23 mouse cellular contexts compared by ENCODE assay signal in the genomic region with DNA sequence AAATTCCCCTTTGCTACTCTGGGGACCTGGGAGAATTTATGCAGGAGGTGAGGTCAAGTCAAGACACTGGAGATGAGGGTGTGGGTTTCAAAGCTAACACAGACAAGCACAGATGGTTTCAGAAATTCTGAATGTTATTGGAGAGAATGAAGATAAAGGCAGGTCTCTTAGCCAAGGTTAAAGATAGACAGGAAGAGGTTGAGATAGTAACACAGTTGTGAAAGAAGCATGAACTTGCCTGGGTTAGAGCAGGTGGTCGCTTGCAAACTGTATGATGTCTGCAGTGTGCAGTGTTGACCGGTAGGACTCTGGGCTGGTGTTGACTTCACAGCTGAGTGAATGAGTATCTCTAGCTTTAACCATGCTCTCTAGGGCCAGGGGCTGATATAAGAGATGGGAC.
DNase-seq lines count a peak whose midpoint lies in the region; ATAC-seq lines count a peak whose summit lies in the region.
"Had no signal": no experiment of that assay in that cellular context is flagged by ENCODE, and none has a peak within 500 bp of the region (broad histone marks: within the 10 kb centered on the region; RNA-seq: fewer than 3 reads in every experiment).

No protein-coding gene starts in this region.

- H3K4me2 ChIP-seq in liver, embryonic 16.5 days (ENCODE audit: low read depth, low read length), result no peak overlapping the region
- H3K4me2 ChIP-seq: embryonic facial prominence, embryonic 12.5 days; heart, embryonic 15.5 days; limb, embryonic 13.5 days; neural tube, embryonic 15.5 days had no signal

- H3K9me3 ChIP-seq in liver, embryonic 16.5 days (replicated peaks; ENCODE audit: control insufficient read depth, low read length), result no peaks in the 10 kb centered on the region
- H3K9me3 ChIP-seq: embryonic facial prominence, embryonic 12.5 days; heart, embryonic 15.5 days; hindbrain, embryonic 10.5 days; limb, embryonic 13.5 days; neural tube, embryonic 15.5 days had no signal

- no peak overlapping the region for H3K4me3 ChIP-seq in liver, embryonic 16.5 days (ENCODE audit: low read depth, low read length)
- H3K4me3 ChIP-seq: embryonic facial prominence, embryonic 12.5 days; heart, embryonic 15.5 days; hindbrain, embryonic 10.5 days; limb, embryonic 13.5 days; neural tube, embryonic 15.5 days had no signal

- no peak overlapping the region for H3K9ac ChIP-seq in liver, embryonic 16.5 days (ENCODE audit: low read depth, low read length)
- H3K9ac ChIP-seq: embryonic facial prominence, embryonic 12.5 days; forebrain, postnatal 0 days; heart, embryonic 15.5 days; limb, embryonic 13.5 days; neural tube, embryonic 15.5 days had no signal

- no peaks in the 10 kb centered on the region for H3K4me1 ChIP-seq in liver, embryonic 16.5 days (ENCODE audit: control insufficient read depth, low read depth, low read length)
- H3K4me1 ChIP-seq: embryonic facial prominence, embryonic 12.5 days; limb, embryonic 13.5 days; neural tube, embryonic 15.5 days had no signal

- no peak overlapping the region for H3K27ac ChIP-seq in liver, embryonic 16.5 days (ENCODE audit: low read length)
- H3K27ac ChIP-seq: embryonic facial prominence, embryonic 12.5 days; heart, embryonic 15.5 days; hindbrain, embryonic 10.5 days; hindbrain, postnatal 0 days; limb, embryonic 13.5 days; neural tube, embryonic 15.5 days had no signal

- no peaks in the 10 kb centered on the region for H3K36me3 ChIP-seq in liver, embryonic 16.5 days (ENCODE audit: control insufficient read depth, insufficient read depth)
- H3K36me3 ChIP-seq: embryonic facial prominence, embryonic 12.5 days; limb, embryonic 13.5 days; neural tube, embryonic 15.5 days had no signal

- no peaks in the 10 kb centered on the region for H3K27me3 ChIP-seq in liver, embryonic 16.5 days (ENCODE audit: control insufficient read depth, insufficient read depth, low read depth, low read length)
- H3K27me3 ChIP-seq: embryonic facial prominence, embryonic 12.5 days; heart, embryonic 15.5 days; limb, embryonic 13.5 days; neural tube, embryonic 15.5 days had no signal

- 0 out of 2 replicates have a peak, but pooled peaks have one; percentile 19 for ATAC-seq in liver, embryonic 16.5 days (ENCODE audit: low read depth)
- ATAC-seq in CD4-positive, CD25-positive, alpha-beta regulatory T cell, adult 4 months, result peak; percentile 16
- ATAC-seq in megakaryocyte-erythroid progenitor cell, adult 5-6 weeks (replicated peaks; ENCODE audit: low FRiP score, low TSS enrichment, poor library complexity, severe bottlenecking), result peak; percentile 48
- ATAC-seq: forebrain, postnatal 0 days; hindbrain, postnatal 0 days; intestine, embryonic 16.5 days; midbrain, embryonic 16.5 days had no signal

- WGBS in liver, embryonic 16.5 days (ENCODE audit: insufficient replicate concordance), result 48% methylated on average over 2 of the region's 2 CpGs

- DNase-seq in liver, result no peak
- DNase-seq in thymus, postnatal 25 days, result peak; percentile 42
- no peak for DNase-seq in kidney, adult 18-20 months
- DNase-seq in right cerebral cortex, adult 18-20 months, result no peak
- DNase-seq in T-cell, adult 2 months (ENCODE audit: low spot score), result no peak
- DNase-seq: cerebellum, adult 11-12 months; cerebellum, postnatal 10 days; forebrain, postnatal 0 days; gastrocnemius, postnatal 36 days; kidney, postnatal 36 days; lung, adult 18-20 months; lung, postnatal 10 days had no signal
